ENCODE assay signal across 23 mouse cellular contexts in genomic region chr4:63385253-63385652, GRCm38 (mm10). TPM values are rescaled to one million over a fixed set of nuclear protein-coding genes. Genes with fewer than 3 reads are reported as not detected.
DNase-seq lines count a peak whose midpoint lies in the region; ATAC-seq and TF ChIP-seq lines count a peak whose summit lies in the region.
"Had no signal": no experiment of that assay in that cellular context is flagged by ENCODE, and none has a peak within 500 bp of the region (broad histone marks: within the 10 kb centered on the region; RNA-seq: fewer than 3 reads in every experiment).

No protein-coding gene starts in this region.

- TF ChIP-seq CTCF in liver, postnatal 0 days (IDR thresholded peaks at IDR 0.05; ENCODE audit: low read depth), result no peak

- H3K4me1 ChIP-seq in liver, embryonic 13.5 days (replicated peaks), result peaks cover 72% of the 10 kb centered on the region
- peaks cover 34% of the 10 kb centered on the region for H3K4me1 ChIP-seq in liver, postnatal 0 days (ENCODE audit: insufficient read depth)

- H3K27me3 ChIP-seq in liver, embryonic 13.5 days, result no peaks in the 10 kb centered on the region
- no peaks in the 10 kb centered on the region for H3K27me3 ChIP-seq in liver, postnatal 0 days (ENCODE audit: insufficient read depth, low read length)
- H3K27me3 ChIP-seq: forebrain, embryonic 12.5 days; heart, embryonic 12.5 days; kidney, embryonic 15.5 days had no signal

- no peak for TF ChIP-seq EP300 in liver, postnatal 0 days (IDR thresholded peaks at IDR 0.05; ENCODE audit: low read depth)

- H3K4me2 ChIP-seq in liver, embryonic 13.5 days, result no peak overlapping the region
- no peak overlapping the region for H3K4me2 ChIP-seq in liver, postnatal 0 days (ENCODE audit: low read depth, low read length)
- H3K4me2 ChIP-seq: forebrain, embryonic 12.5 days; heart, embryonic 12.5 days; hindbrain, embryonic 14.5 days; kidney, embryonic 15.5 days; lung, embryonic 14.5 days had no signal

- DNase-seq in liver, embryonic 13.5 days, result no peak
- no peak for DNase-seq in liver
- DNase-seq in adrenal gland, postnatal 36 days, result peak; percentile 57 to 58
- no peak for DNase-seq in liver, postnatal 0 days
- DNase-seq in kidney, postnatal 25 days, result no peak
- DNase-seq in right cerebral cortex, postnatal 4 days, result no peak
- DNase-seq: cerebellum, adult 9-10 months; gastrocnemius, adult 2 months had no signal

- H3K27ac ChIP-seq in liver, embryonic 13.5 days, result peak overlapping the region; percentile 34
- H3K27ac ChIP-seq in liver, postnatal 0 days (ENCODE audit: low read depth), result peak overlapping the region; percentile 46
- H3K27ac ChIP-seq: forebrain, embryonic 12.5 days; gastrocnemius, adult 2 months; hindbrain, embryonic 14.5 days; kidney, embryonic 15.5 days; midbrain, embryonic 10.5 days had no signal

- H3K9me3 ChIP-seq in liver, embryonic 13.5 days (replicated peaks), result no peaks in the 10 kb centered on the region
- no peaks in the 10 kb centered on the region for H3K9me3 ChIP-seq in liver, postnatal 0 days (ENCODE audit: low read length)
- H3K9me3 ChIP-seq: forebrain, embryonic 12.5 days; heart, embryonic 12.5 days; kidney, embryonic 15.5 days; midbrain, embryonic 10.5 days had no signal

- no peak overlapping the region for H3K9ac ChIP-seq in liver, embryonic 13.5 days
- H3K9ac ChIP-seq in liver, postnatal 0 days (replicated peaks), result no peak overlapping the region
- H3K9ac ChIP-seq: forebrain, embryonic 12.5 days; heart, embryonic 12.5 days; hindbrain, embryonic 14.5 days; kidney, embryonic 15.5 days; lung, embryonic 14.5 days had no signal

- H3K4me3 ChIP-seq in liver, embryonic 13.5 days (replicated peaks), result no peak overlapping the region
- no peak overlapping the region for H3K4me3 ChIP-seq in liver, postnatal 0 days (ENCODE audit: low read depth, low read length)
- H3K4me3 ChIP-seq: forebrain, embryonic 12.5 days; gastrocnemius, adult 2 months; heart, embryonic 12.5 days; kidney, embryonic 15.5 days; midbrain, embryonic 10.5 days had no signal

- WGBS in liver, embryonic 13.5 days (ENCODE audit: insufficient replicate concordance), result 79% methylated on average over 3 of the region's 3 CpGs
- 87% methylated on average over 3 of the region's 3 CpGs for WGBS in liver, postnatal 0 days (ENCODE audit: insufficient replicate concordance)

- no peak for ATAC-seq in liver, embryonic 13.5 days (ENCODE audit: low read depth)
- ATAC-seq in CD4-positive, CD25-positive, alpha-beta regulatory T cell, adult 4 months, result peak; percentile 7
- no peak for ATAC-seq in liver, postnatal 0 days
- ATAC-seq: intestine, embryonic 16.5 days had no signal

- peaks cover 21% of the 10 kb centered on the region for H3K36me3 ChIP-seq in liver, embryonic 13.5 days
- H3K36me3 ChIP-seq in liver, postnatal 0 days (replicated peaks; ENCODE audit: insufficient read depth, low read length), result peaks cover 37% of the 10 kb centered on the region

RNA-seq across cellular contexts. Expression of gene Akna, which starts 17.9 kb away (rescaled TPM):
- polyA plus RNA-seq in liver, embryonic 13.5 days (2015; fragmentation: Nextera tagmentation; extraction: Ambion mirVana), result 3.0 and 3.8 TPM in 2 replicates
- 100 to 1,000 TPM in 1 of 2 experiments, 10 to 100 TPM in 1; 95.9 to 158 TPM for polyA plus RNA-seq in CD4-positive, CD25-positive, alpha-beta regulatory T cell, adult 4 months (2017; shearing (Covaris generic))
- 1 to 10 TPM; 2.6 to 4.3 TPM for total RNA-seq in adrenal gland, postnatal 36 days (2021)
- 4.6 and 5.2 TPM in 2 replicates for polyA plus RNA-seq in liver, postnatal 0 days (2015; fragmentation: Nextera tagmentation; extraction: Ambion mirVana)

RNA-seq across cellular contexts. Expression of gene Orm2, which starts 23.0 kb away (rescaled TPM):
- not detected in 2 replicates for polyA plus RNA-seq in liver, embryonic 13.5 days (2015; fragmentation: Nextera tagmentation; extraction: Ambion mirVana)
- under 1 TPM in 1 of 2 experiments, not detected in 1; 0.43 TPM for polyA plus RNA-seq in CD4-positive, CD25-positive, alpha-beta regulatory T cell, adult 4 months (2017; shearing (Covaris generic))
- 1 to 10 TPM; 3.9 to 7.8 TPM for total RNA-seq in adrenal gland, postnatal 36 days (2021)
- not detected in 2 replicates for polyA plus RNA-seq in liver, postnatal 0 days (2015; fragmentation: Nextera tagmentation; extraction: Ambion mirVana)
- total RNA-seq: common myeloid progenitor, adult 5-6 weeks; gastrocnemius, adult 2 months; granulocyte monocyte progenitor cell, adult 5-6 weeks; layer of hippocampus, adult 18-20 months; left cerebral cortex, postnatal 25 days had no signal
- polyA plus RNA-seq: embryonic facial prominence, embryonic 11.5 days; forebrain, embryonic 12.5 days; heart, embryonic 12.5 days; hindbrain, embryonic 14.5 days; intestine, embryonic 16.5 days; kidney, embryonic 15.5 days; limb, embryonic 14.5 days; lung, embryonic 14.5 days; midbrain, embryonic 10.5 days; stomach, embryonic 14.5 days had no signal

RNA-seq across cellular contexts. Expression of gene Orm3, which starts 29.3 kb away (rescaled TPM):
- not detected in 2 replicates for polyA plus RNA-seq in liver, embryonic 13.5 days (2015; fragmentation: Nextera tagmentation; extraction: Ambion mirVana)
- polyA plus RNA-seq in CD4-positive, CD25-positive, alpha-beta regulatory T cell, adult 4 months (2017; shearing (Covaris generic)), result 1 to 10 TPM in 1 of 2 experiments, under 1 TPM in 1; 0.79 to 1.2 TPM
- 10 to 100 TPM in 1 of 2 experiments, 1 to 10 TPM in 1; 5.4 to 10.7 TPM for total RNA-seq in adrenal gland, postnatal 36 days (2021)
- polyA plus RNA-seq in liver, postnatal 0 days (2015; fragmentation: Nextera tagmentation; extraction: Ambion mirVana), result not detected in 2 replicates
- total RNA-seq: common myeloid progenitor, adult 5-6 weeks; gastrocnemius, adult 2 months; granulocyte monocyte progenitor cell, adult 5-6 weeks; layer of hippocampus, adult 18-20 months; left cerebral cortex, postnatal 25 days had no signal
- polyA plus RNA-seq: embryonic facial prominence, embryonic 11.5 days; forebrain, embryonic 12.5 days; heart, embryonic 12.5 days; hindbrain, embryonic 14.5 days; intestine, embryonic 16.5 days; kidney, embryonic 15.5 days; limb, embryonic 14.5 days; lung, embryonic 14.5 days; midbrain, embryonic 10.5 days; stomach, embryonic 14.5 days had no signal

RNA-seq across cellular contexts. Expression of gene Orm1, which starts 40.9 kb away (rescaled TPM):
- polyA plus RNA-seq in liver, embryonic 13.5 days (2015; fragmentation: Nextera tagmentation; extraction: Ambion mirVana), result not detected in 2 replicates
- polyA plus RNA-seq in CD4-positive, CD25-positive, alpha-beta regulatory T cell, adult 4 months (2017; shearing (Covaris generic)), result not detected
- total RNA-seq in adrenal gland, postnatal 36 days (2021), result 10 to 100 TPM; 38.6 to 61.1 TPM
- 2.5 and 4.5 TPM in 2 replicates for polyA plus RNA-seq in liver, postnatal 0 days (2015; fragmentation: Nextera tagmentation; extraction: Ambion mirVana)
- total RNA-seq: layer of hippocampus, adult 18-20 months; left cerebral cortex, postnatal 25 days had no signal
- polyA plus RNA-seq: embryonic facial prominence, embryonic 11.5 days; forebrain, embryonic 12.5 days; heart, embryonic 12.5 days; hindbrain, embryonic 14.5 days; intestine, embryonic 16.5 days; kidney, embryonic 15.5 days; lung, embryonic 14.5 days; midbrain, embryonic 10.5 days; stomach, embryonic 14.5 days had no signal

Comparison
In these comparisons a context has a peak if more than half of its experiments do, and no peak if none do; other contexts are left out.
1. DNase-seq: peak in adrenal gland, postnatal 36 days (2 of 2); none in liver, embryonic 13.5 days (single experiment), liver (single experiment), liver, postnatal 0 days (single experiment), kidney, postnatal 25 days (0 of 2) and right cerebral cortex, postnatal 4 days (single experiment).
2. RNA of gene Akna, which starts 17.9 kb away (polyA plus RNA-seq): 95.9 to 158 TPM in CD4-positive, CD25-positive, alpha-beta regulatory T cell, adult 4 months; 4.6 to 5.2 TPM in liver, postnatal 0 days and 3.0 to 3.8 TPM in liver, embryonic 13.5 days; every median in the first group is over 10 times any median in the second.